Mouse (Mus musculus) urinary bladder, postnatal 25 days (tissue): Measurements from ENCODE around the gene 4933407L21Rik.

Source experiments
- DNase-seq: peaks from one replicate; pipeline ENCODE4 v3.0.0; 2022; ENCODE audit warnings: low spot score

Gene 4933407L21Rik

GRCm38 (mm10) chr1:85928057-85928687 is at the start of gene 4933407L21Rik:
Gene 4933407L21Rik, plus strand, starts transcription at chr1:85928483.
- DNase-seq: no peak

GRCm38 (mm10) chr1:85882003-85882402 is 46.3 kb upstream of the 4933407L21Rik start:
- no peak for DNase-seq

- DNase-seq: no peak
These were observed 41.1 kb upstream of the 4933407L21Rik start for GRCm38 (mm10) chr1:85887221-85887620.

- DNase-seq: peak; percentile 91
These were observed 34.0 kb upstream of the 4933407L21Rik start, which contains the start of gene Itm2c for GRCm38 (mm10) chr1:85894231-85894747. Gene Itm2c, plus strand, starts transcription at chr1:85894281.

GRCm38 (mm10) chr1:85894748-85895360 is 33.4 kb upstream of the 4933407L21Rik start:
- DNase-seq: peak; percentile 43

- DNase-seq: peak; percentile 46
These were observed 32.9 kb upstream of the 4933407L21Rik start for GRCm38 (mm10) chr1:85895391-85895837.

- no peak for DNase-seq
These were observed 32.2 kb upstream of the 4933407L21Rik start for GRCm38 (mm10) chr1:85896110-85896509.

- no peak for DNase-seq
These were observed 31.2 kb upstream of the 4933407L21Rik start for GRCm38 (mm10) chr1:85896781-85897700.

GRCm38 (mm10) chr1:85897901-85898760 is 30.2 kb upstream of the 4933407L21Rik start:
- no peak for DNase-seq

- no peak for DNase-seq
These were observed 29.4 kb upstream of the 4933407L21Rik start for GRCm38 (mm10) chr1:85898761-85899387.

- no peak for DNase-seq
These were observed 28.9 kb upstream of the 4933407L21Rik start for GRCm38 (mm10) chr1:85899388-85899761.

GRCm38 (mm10) chr1:85900521-85901333 is 27.6 kb upstream of the 4933407L21Rik start:
- DNase-seq: no peak

- DNase-seq: no peak
These were observed 26.7 kb upstream of the 4933407L21Rik start for GRCm38 (mm10) chr1:85901516-85902107.

- no peak for DNase-seq
These were observed 26.1 kb upstream of the 4933407L21Rik start for GRCm38 (mm10) chr1:85902108-85902561.

- DNase-seq: no peak
These were observed 21.4 kb upstream of the 4933407L21Rik start for GRCm38 (mm10) chr1:85906892-85907291.

- DNase-seq: no peak
These were observed 19.3 kb upstream of the 4933407L21Rik start for GRCm38 (mm10) chr1:85908754-85909590.

- no peak for DNase-seq
These were observed 15.1 kb upstream of the 4933407L21Rik start for GRCm38 (mm10) chr1:85913078-85913755.

- DNase-seq: no peak
These were observed 12.4 kb upstream of the 4933407L21Rik start for GRCm38 (mm10) chr1:85915890-85916289.
